Mouse (Mus musculus): ENCODE results near the gene Gfod1. TPM values are rescaled to one million over a fixed set of nuclear protein-coding genes. Genes with fewer than 3 reads are reported as not detected.

The Gfod1 gene
- total RNA-seq, 2 experiments from 2014 or later, result 93.6 to 119 TPM

GRCm38 (mm10) chr13:43215994-43216706 lies 87.8 kb downstream of the Gfod1 start:
- intact Hi-C loops (cut with DNase I), result no loop called here
- no peak for DNase-seq (ENCODE audit: low spot score in 2 of 2)

- no peak for DNase-seq (ENCODE audit: low spot score in 2 of 2)
- intact Hi-C loops (cut with DNase I), result no loop called here
Measured at GRCm38 (mm10) chr13:43215144-43215993, 88.6 kb downstream of the Gfod1 start.

- intact Hi-C loops (cut with DNase I), result no loop called here
- DNase-seq (ENCODE audit: low spot score in 2 of 2), result no peak
Measured at GRCm38 (mm10) chr13:43212338-43212737, 91.6 kb downstream of the Gfod1 start.

- no peak for DNase-seq (ENCODE audit: low spot score in 2 of 2)
- intact Hi-C loops (cut with DNase I), result no loop called here
Measured at GRCm38 (mm10) chr13:43210956-43211355, 93.0 kb downstream of the Gfod1 start.

- no peak for DNase-seq (ENCODE audit: low spot score in 2 of 2)
- intact Hi-C loops (cut with DNase I), result no loop called here
Measured at GRCm38 (mm10) chr13:43209560-43209959, 94.4 kb downstream of the Gfod1 start.

GRCm38 (mm10) chr13:43208914-43209439 lies 95.0 kb downstream of the Gfod1 start:
- peak in 1 of 2 experiments; percentile 62 for DNase-seq (ENCODE audit: low spot score in 2 of 2)
- intact Hi-C loops (cut with DNase I), result no loop called here

GRCm38 (mm10) chr13:43206118-43206683 lies 97.8 kb downstream of the Gfod1 start:
- DNase-seq (ENCODE audit: low spot score in 2 of 2), result no peak

GRCm38 (mm10) chr13:43203641-43204040 lies 100.3 kb downstream of the Gfod1 start:
- no peak for DNase-seq (ENCODE audit: low spot score in 2 of 2)
- intact Hi-C loops (cut with DNase I), result loop anchor here (5.0 kb wide), 1 partner anchor 99 kb away; the partner anchor contains the start of gene Gfod1

More at GRCm38 (mm10) chr13:43206118-43206683, 97.8 kb downstream of the Gfod1 start:
- intact Hi-C loops (cut with DNase I), result no loop called here

- intact Hi-C loops (cut with DNase I), result loop anchor here (5.0 kb wide), 1 partner anchor 99 kb away; the partner anchor contains the start of gene Gfod1
- no peak for DNase-seq (ENCODE audit: low spot score in 2 of 2)
Measured at GRCm38 (mm10) chr13:43203234-43203633, 100.7 kb downstream of the Gfod1 start.

GRCm38 (mm10) chr13:43202351-43202750 lies 101.6 kb downstream of the Gfod1 start:
- intact Hi-C loops (cut with DNase I), result loop anchor here (5.0 kb wide), 1 partner anchor 100 kb away; the partner anchor contains the start of gene Gfod1
- no peak for DNase-seq (ENCODE audit: low spot score in 2 of 2)

GRCm38 (mm10) chr13:43201033-43201432 lies 102.9 kb downstream of the Gfod1 start:
- intact Hi-C loops (cut with DNase I), result loop anchor here (5.0 kb wide), 1 partner anchor 101 kb away; the partner anchor contains the start of gene Gfod1
- DNase-seq (ENCODE audit: low spot score in 2 of 2), result peak in 1 of 2 experiments; percentile 41

GRCm38 (mm10) chr13:43200473-43200872 lies 103.5 kb downstream of the Gfod1 start:
- no peak for DNase-seq (ENCODE audit: low spot score in 2 of 2)
- intact Hi-C loops (cut with DNase I), result loop anchor here (5.0 kb wide), 1 partner anchor 102 kb away; the partner anchor contains the start of gene Gfod1

GRCm38 (mm10) chr13:43199749-43200148 lies 104.2 kb downstream of the Gfod1 start:
- peak in 1 of 2 experiments; percentile 36 for DNase-seq (ENCODE audit: low spot score in 2 of 2)
- intact Hi-C loops (cut with DNase I), result loop anchor here (5.0 kb wide), 1 partner anchor 103 kb away; the partner anchor contains the start of gene Gfod1

GRCm38 (mm10) chr13:43199282-43199681 lies 104.7 kb downstream of the Gfod1 start:
- intact Hi-C loops (cut with DNase I), result no loop called here
- DNase-seq (ENCODE audit: low spot score in 2 of 2), result no peak

GRCm38 (mm10) chr13:43197187-43197586 lies 106.8 kb downstream of the Gfod1 start:
- intact Hi-C loops (cut with DNase I), result no loop called here
- no peak for DNase-seq (ENCODE audit: low spot score in 2 of 2)

GRCm38 (mm10) chr13:43196000-43196399 lies 108.0 kb downstream of the Gfod1 start:
- intact Hi-C loops (cut with DNase I), result no loop called here

GRCm38 (mm10) chr13:43193932-43194331 lies 110.0 kb downstream of the Gfod1 start:
- intact Hi-C loops (cut with DNase I), result no loop called here
- no peak for DNase-seq (ENCODE audit: low spot score in 2 of 2)

More at GRCm38 (mm10) chr13:43196000-43196399, 108.0 kb downstream of the Gfod1 start:
- DNase-seq (ENCODE audit: low spot score in 2 of 2), result no peak

GRCm38 (mm10) chr13:43193266-43193665 lies 110.7 kb downstream of the Gfod1 start:
- intact Hi-C loops (cut with DNase I), result no loop called here
- DNase-seq (ENCODE audit: low spot score in 2 of 2), result no peak

- peak; percentile 64 to 95 for DNase-seq (ENCODE audit: low spot score in 2 of 2)
- intact Hi-C loops (cut with DNase I), result loop anchor here (1.0 kb wide), 1 partner anchor 39 kb away; no protein-coding TSS in a partner anchor
Measured at GRCm38 (mm10) chr13:43191741-43192192, 112.2 kb downstream of the Gfod1 start.
